Mouse (Mus musculus) neural tube, embryonic 11.5 days (tissue): ENCODE data around the gene Eya3. TPM values are rescaled to one million over a fixed set of nuclear protein-coding genes. Genes with fewer than 3 reads are reported as not detected.
A peak's percentile ranks its signal among the peaks of the same experiment; 100 is the strongest.
"Not testable (repeated sequence)": the region's sequence is repeated elsewhere in the genome, so short reads cannot be mapped to it uniquely, and the experiment has no call there.

Experiments
- ATAC-seq: fragments of 200-750 bp; cut with Nextera tagmentation; 2 replicates; pipeline ENCODE4 v1.8.0; 2017; ENCODE audit warnings: moderate number of reproducible peaks, mild to moderate bottlenecking, moderate TSS enrichment, moderate library complexity; ENCODE audit not compliant: insufficient read depth, low FRiP score, low TSS enrichment
- DNase-seq: peaks from one replicate; pipeline ENCODE4 v3.0.0-alpha.2; 2015; ENCODE audit warnings: low spot score
- H3K27ac ChIP-seq: fragments of 300-500 bp; sonication (generic); 2 replicates; pipeline ENCODE4 v1.5.1; 2014; ENCODE audit warnings: low read depth, mild to moderate bottlenecking, low read length
- H3K27me3 ChIP-seq: fragments of 300-500 bp; sonication (generic); 2 replicates; pipeline ENCODE4 v1.6.1; 2014; ENCODE audit warnings: mild to moderate bottlenecking, low read length, mixed read lengths; ENCODE audit not compliant: control insufficient read depth, insufficient read depth
- H3K36me3 ChIP-seq: fragments of 300-500 bp; sonication (generic); 2 replicates; pipeline ENCODE4 v1.6.1; 2014; ENCODE audit warnings: mild to moderate bottlenecking, low read length, moderate library complexity, mixed read lengths; ENCODE audit not compliant: control insufficient read depth, insufficient read depth
- H3K4me1 ChIP-seq: fragments of 300-500 bp; sonication (generic); 2 replicates; pipeline ENCODE4 v1.6.1; 2014; ENCODE audit warnings: low read length, mixed read lengths; ENCODE audit not compliant: control insufficient read depth, insufficient read depth
- H3K4me2 ChIP-seq: fragments of 300-500 bp; sonication (generic); 2 replicates; pipeline ENCODE4 v1.6.1; 2014; ENCODE audit warnings: low read depth, mild to moderate bottlenecking, moderate library complexity
- H3K4me3 ChIP-seq: fragments of 300-500 bp; sonication (generic); 2 replicates; pipeline ENCODE4 v1.5.1; 2014; ENCODE audit warnings: low read depth, low read length
- H3K9ac ChIP-seq: fragments of 300-500 bp; sonication (generic); 2 replicates; pipeline ENCODE4 v1.6.1; 2014; ENCODE audit warnings: mild to moderate bottlenecking, low read length
- H3K9me3 ChIP-seq: fragments of 300-500 bp; sonication (generic); 2 replicates; pipeline ENCODE4 v1.6.1; 2016; ENCODE audit warnings: low read length; ENCODE audit not compliant: control insufficient read depth
- WGBS: fragments of 180-500 bp; shearing (Covaris S2); extraction: QIAGEN DNeasy Blood & Tissue Kit; methylation state at CpG from one replicate; pipeline ENCODE4 v1.1.7; 2014; 5-methylcytosine and 5-hydroxymethylcytosine counted together
- polyA plus RNA-seq: library from polyadenylated mRNA; unstranded; fragments of >200 nt; fragmentation: Nextera tagmentation; extraction: Ambion mirVana; gene quantifications from 2 replicates; pipeline ENCODE4 v1.2.1, GENCODE M21; 2014

Gene Eya3
- polyA plus RNA-seq, 1 experiment from 2014 or later: 28.4 TPM

DNA sequence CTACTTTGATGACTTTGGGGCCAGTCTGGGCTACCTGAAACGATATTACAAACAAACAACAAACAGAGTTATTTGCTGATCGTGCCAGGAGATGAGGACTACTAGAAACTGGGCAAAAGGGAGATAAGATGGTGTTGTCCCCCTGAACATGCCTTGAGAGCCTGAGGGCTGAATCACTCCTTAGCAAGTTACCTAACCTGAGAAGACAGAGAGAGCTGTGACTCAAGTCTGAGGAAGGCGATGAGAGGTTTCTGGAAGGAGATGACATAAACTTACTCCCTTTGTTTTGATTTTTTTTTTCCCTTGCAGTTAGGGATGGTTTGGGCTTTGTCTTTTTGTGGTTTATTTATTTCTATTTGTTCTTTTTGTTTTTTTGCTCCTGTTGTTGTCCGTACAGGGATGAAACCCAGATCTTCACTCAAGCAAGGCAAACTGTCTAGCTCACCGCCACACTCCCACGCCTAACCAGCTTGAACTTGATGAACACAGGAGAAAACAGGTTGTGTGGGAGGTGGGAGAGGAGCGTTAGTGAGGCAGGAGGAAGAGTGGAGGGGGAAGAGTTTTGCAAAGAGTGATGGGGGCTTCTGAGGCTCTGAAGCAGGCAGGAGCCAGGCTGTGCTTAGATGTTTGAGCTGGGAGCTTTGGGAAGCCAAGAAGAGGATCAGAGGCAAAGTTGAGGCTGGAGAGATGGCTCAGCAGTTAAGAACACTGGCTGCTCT lies 119.0 kb downstream of the Eya3 start:
- no peak for DNase-seq
- H3K36me3 ChIP-seq: no peaks in the 10 kb centered on the region
- ATAC-seq: no peak
- H3K27ac ChIP-seq: no peak overlapping the region
- no peaks in the 10 kb centered on the region for H3K9me3 ChIP-seq
- no peak overlapping the region for H3K4me2 ChIP-seq
- H3K4me3 ChIP-seq: no peak overlapping the region
- 0 out of 2 replicates have a peak, but pooled peaks cover 2% of the 10 kb centered on the region for H3K27me3 ChIP-seq
- 84% methylated on average over 7 of the region's 7 CpGs for WGBS
- no peak overlapping the region for H3K9ac ChIP-seq
- H3K4me1 ChIP-seq: no peaks in the 10 kb centered on the region

DNA sequence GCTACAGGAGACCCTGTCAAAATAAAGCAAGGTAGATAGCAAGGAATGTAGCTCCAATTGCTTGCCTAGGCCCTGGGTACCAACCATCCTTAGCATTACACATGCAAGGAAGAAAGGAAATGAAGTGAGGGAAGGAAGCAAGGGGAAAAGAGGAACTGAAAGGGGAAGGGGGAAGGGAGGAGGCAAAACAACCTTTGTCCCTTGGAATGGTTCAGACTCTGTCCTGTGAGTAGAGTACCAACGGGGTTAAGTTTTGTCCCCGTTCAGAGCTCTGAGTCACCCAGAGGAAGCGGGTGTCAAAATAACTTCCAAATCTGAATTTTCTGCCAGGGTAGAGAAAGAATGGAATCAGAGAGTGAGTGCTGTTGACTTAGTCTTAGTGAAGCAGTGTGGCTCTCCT lies 121.5 kb downstream of the Eya3 start:
- DNase-seq (no peak), ATAC-seq (no peak)
- WGBS: 79% methylated on average over 3 of the region's 3 CpGs
- Histone ChIP-seq H3K4me1 (no peaks in the 10 kb centered on the region), H3K36me3 (no peaks in the 10 kb centered on the region), H3K27ac (no peak overlapping the region), H3K9ac (no peak overlapping the region), H3K9me3 (no peaks in the 10 kb centered on the region), H3K4me3 (no peak overlapping the region), H3K4me2 (no peak overlapping the region), H3K27me3 (0 out of 2 replicates have a peak, but pooled peaks cover 2% of the 10 kb centered on the region)

GRCm38 (mm10) chr4:132762602-132763001 lies 123.8 kb downstream of the Eya3 start:
- Histone ChIP-seq H3K4me1 (no peaks in the 10 kb centered on the region), H3K27me3 (no peaks in the 10 kb centered on the region), H3K27ac (no peak overlapping the region), H3K4me2 (no peak overlapping the region), H3K9ac (no peak overlapping the region), H3K9me3 (no peaks in the 10 kb centered on the region), H3K36me3 (no peaks in the 10 kb centered on the region), H3K4me3 (no peak overlapping the region)
- no peak for DNase-seq
- ATAC-seq: no peak
- 78% methylated on average over 6 of the region's 6 CpGs for WGBS

DNA sequence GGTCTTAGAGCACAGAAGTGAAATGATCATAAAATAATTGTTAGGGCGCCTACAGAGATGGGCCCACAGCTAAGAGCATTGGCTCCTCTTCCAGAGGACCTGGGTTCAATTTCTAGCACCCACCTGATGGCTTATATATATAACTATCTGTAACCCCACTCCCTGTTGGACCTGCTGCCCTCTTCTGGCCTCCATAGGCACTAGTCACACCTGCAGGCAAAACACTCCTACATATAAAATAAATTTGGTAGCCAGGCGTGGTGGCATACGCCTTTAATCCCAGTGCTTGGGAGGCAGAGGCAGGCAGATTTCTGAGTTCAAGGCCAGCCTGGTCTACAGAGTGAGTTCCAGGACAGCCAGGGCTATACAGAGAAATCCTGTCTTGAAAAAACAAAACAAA lies 124.3 kb downstream of the Eya3 start:
- ATAC-seq, H3K27me3 ChIP-seq, H3K4me2 ChIP-seq, H3K36me3 ChIP-seq, H3K4me3 ChIP-seq, DNase-seq, H3K9me3 ChIP-seq, H3K4me1 ChIP-seq, H3K9ac ChIP-seq, H3K27ac ChIP-seq: not testable (repeated sequence)
- 91% methylated on average over 3 of the region's 3 CpGs for WGBS

- peak within 1 kb of the TSS; percentile 81 for H3K4me2 ChIP-seq
- DNase-seq: peak; percentile 98
- ATAC-seq: peak; percentile 94
- H3K4me1 ChIP-seq: peaks cover 4% of the 10 kb centered on the region; the same call in 1 of the 2 replicates
- H3K27me3 ChIP-seq: no peaks in the 10 kb centered on the region
- peak within 1 kb of the TSS; percentile 68 for H3K4me3 ChIP-seq
- peaks cover 6% of the 10 kb centered on the region; the same call in 1 of the 2 replicates for H3K36me3 ChIP-seq
- under 1% methylated on average over 71 of the region's 71 CpGs for WGBS
- H3K27ac ChIP-seq: no peak within 1 kb of the TSS
- H3K9me3 ChIP-seq: no peaks in the 10 kb centered on the region
- peak within 1 kb of the TSS; percentile 59 for H3K9ac ChIP-seq
Observed at GRCm38 (mm10) chr4:132767914-132768876, 129.4 kb downstream of the Eya3 start, which contains the start of gene Rpa2. Gene Rpa2 (plus strand): TSS chr4:132768332.

- no peak for ATAC-seq
- peaks cover 4% of the 10 kb centered on the region; the same call in 1 of the 2 replicates for H3K4me1 ChIP-seq
- H3K36me3 ChIP-seq: peaks cover 19% of the 10 kb centered on the region
- DNase-seq: no peak
- H3K4me2 ChIP-seq: no peak overlapping the region
- no peaks in the 10 kb centered on the region for H3K9me3 ChIP-seq
- WGBS: 91% methylated on average over 9 of the region's 9 CpGs
- H3K27me3 ChIP-seq: no peaks in the 10 kb centered on the region
- no peak overlapping the region for H3K9ac ChIP-seq
- no peak overlapping the region for H3K27ac ChIP-seq
- H3K4me3 ChIP-seq: no peak overlapping the region
Observed at GRCm38 (mm10) chr4:132771776-132772175, 133.0 kb downstream of the Eya3 start.

Other genes with a start within 250 kb of the Eya3 start
- gene Phactr4, start 216.5 kb upstream of the Eya3 start, polyA plus RNA-seq: 24.7 and 26.9 TPM in 2 replicates
- 15.7 and 17.0 TPM in 2 replicates for gene Med18, start 175.1 kb upstream of the Eya3 start, polyA plus RNA-seq
- gene Sesn2, start 128.5 kb upstream of the Eya3 start, polyA plus RNA-seq: 6.1 and 7.0 TPM in 2 replicates
- gene Atpif1, start 105.3 kb upstream of the Eya3 start, polyA plus RNA-seq: 1,030 and 1,051 TPM in 2 replicates
- gene Dnajc8, start 103.4 kb upstream of the Eya3 start, polyA plus RNA-seq: 211 and 219 TPM in 2 replicates
- gene Ptafr, start 74.9 kb upstream of the Eya3 start, polyA plus RNA-seq: 0.12 and 0.21 TPM in 2 replicates
- 4.2 and 4.6 TPM in 2 replicates for gene Xkr8, start 93.6 kb downstream of the Eya3 start, polyA plus RNA-seq
- gene Smpdl3b, start 118.3 kb downstream of the Eya3 start, polyA plus RNA-seq: 1.8 and 2.0 TPM in 2 replicates
- gene Rpa2, start 129.3 kb downstream of the Eya3 start, polyA plus RNA-seq: 123 and 132 TPM in 2 replicates
- 1.1 and 1.3 TPM in 2 replicates for gene Themis2, start 157.4 kb downstream of the Eya3 start, polyA plus RNA-seq
- gene Ppp1r8, start 204.2 kb downstream of the Eya3 start, polyA plus RNA-seq: 82.7 and 101 TPM in 2 replicates
- 96.1 and 103 TPM in 2 replicates for gene Stx12, start 245.5 kb downstream of the Eya3 start, polyA plus RNA-seq